ENCODE assay signal across 8 mouse cellular contexts in genomic region chr2:27773980-27774730, GRCm38 (mm10).
DNase-seq lines count a peak whose midpoint lies in the region; ATAC-seq and TF ChIP-seq lines count a peak whose summit lies in the region.

No protein-coding gene starts in this region.

- peaks cover 10% of the 10 kb centered on the region; the same call in 1 of the 2 replicates for H3K4me1 ChIP-seq in hindbrain, embryonic 12.5 days
- H3K4me1 ChIP-seq in hindbrain, embryonic 14.5 days (replicated peaks; ENCODE audit: control insufficient read depth, insufficient read depth, low read length): 0 out of 2 replicates have a peak, but pooled peaks cover 3% of the 10 kb centered on the region

- no peak overlapping the region for H3K4me2 ChIP-seq in hindbrain, embryonic 12.5 days (replicated peaks)
- H3K4me2 ChIP-seq in hindbrain, embryonic 14.5 days (replicated peaks): no peak overlapping the region
- H3K4me2 ChIP-seq in myocyte (ENCODE audit: low read depth): peak overlapping the region; percentile 79

- no peak overlapping the region for H3K9ac ChIP-seq in hindbrain, embryonic 12.5 days
- H3K9ac ChIP-seq in hindbrain, embryonic 14.5 days: no peak overlapping the region

- TF ChIP-seq POLR2A in myocyte (IDR thresholded peaks at IDR 0.05; ENCODE audit: insufficient read length, low read depth): peak; percentile 40

- no peaks in the 10 kb centered on the region for H3K36me3 ChIP-seq in hindbrain, embryonic 12.5 days
- H3K36me3 ChIP-seq in hindbrain, embryonic 14.5 days (replicated peaks; ENCODE audit: control insufficient read depth, insufficient read depth): no peaks in the 10 kb centered on the region
- no peaks in the 10 kb centered on the region for H3K36me3 ChIP-seq in myocyte (ENCODE audit: control insufficient read depth, insufficient read depth)

- peaks cover 10% of the 10 kb centered on the region for H3K79me2 ChIP-seq in myocyte (ENCODE audit: control insufficient read depth, insufficient read depth)

- no peaks in the 10 kb centered on the region for H3K27me3 ChIP-seq in hindbrain, embryonic 12.5 days
- H3K27me3 ChIP-seq in hindbrain, embryonic 14.5 days (ENCODE audit: control insufficient read depth, insufficient read depth, low read length): no peaks in the 10 kb centered on the region
- no peaks in the 10 kb centered on the region for H3K27me3 ChIP-seq in myocyte (ENCODE audit: control insufficient read depth, insufficient read depth, insufficient read length)

- DNase-seq in hindbrain, embryonic 14.5 days (ENCODE audit: low spot score): no peak
- peak; percentile 70 for DNase-seq in gastrocnemius, postnatal 10 days
- DNase-seq in kidney, adult 8-10 months: peak; percentile 49 to 68
- DNase-seq in left cerebral cortex, adult 11 months (ENCODE audit: low spot score): no peak
- DNase-seq in frontal cortex, postnatal 10 days (ENCODE audit: low spot score in 2 of 2): no peak

- WGBS in hindbrain, embryonic 12.5 days: 60% methylated on average over 24 of the region's 24 CpGs
- 75% methylated on average over 24 of the region's 24 CpGs for WGBS in hindbrain, embryonic 14.5 days

- peak overlapping the region; percentile 41 for H3K27ac ChIP-seq in hindbrain, embryonic 12.5 days
- H3K27ac ChIP-seq in hindbrain, embryonic 14.5 days: no peak overlapping the region; the same call in 1 of the 2 replicates

- H3K4me3 ChIP-seq in hindbrain, embryonic 12.5 days: no peak overlapping the region
- H3K4me3 ChIP-seq in hindbrain, embryonic 14.5 days (replicated peaks; ENCODE audit: low read length): no peak overlapping the region
- no peak overlapping the region for H3K4me3 ChIP-seq in myocyte

- ATAC-seq in hindbrain, embryonic 12.5 days (ENCODE audit: low FRiP score): no peak
- ATAC-seq in hindbrain, embryonic 14.5 days (ENCODE audit: low FRiP score): no peak
- ATAC-seq in inflammation-experienced regulatory T-cells, adult 6 months: no peak

- no peaks in the 10 kb centered on the region for H3K9me3 ChIP-seq in hindbrain, embryonic 12.5 days (replicated peaks)
- no peaks in the 10 kb centered on the region for H3K9me3 ChIP-seq in hindbrain, embryonic 14.5 days (ENCODE audit: control insufficient read depth, low read length)

- H3ac ChIP-seq in myocyte (ENCODE audit: control insufficient read depth, insufficient read length): no peak overlapping the region

TF ChIP-seq in myocyte, 11 proteins besides CTCF, POLR2A, EP300 and RAD21:
- no peak for TF ChIP-seq REST (IDR thresholded peaks at IDR 0.05; ENCODE audit: insufficient read depth, insufficient read length)
- no peak for TF ChIP-seq USF1 (IDR thresholded peaks at IDR 0.05; ENCODE audit: low read depth)
- no peak for TF ChIP-seq SRF (IDR thresholded peaks at IDR 0.05; ENCODE audit: control insufficient read depth, insufficient read length, low read depth)
- TF ChIP-seq E2F4 (IDR thresholded peaks at IDR 0.05; ENCODE audit: insufficient read depth): no peak
- TF ChIP-seq POLR2AphosphoS2 (IDR thresholded peaks at IDR 0.05; ENCODE audit: insufficient read length, low read depth): peak; percentile 7
- no peak; the same call in 1 of the 2 replicates for TF ChIP-seq CEBPB (IDR thresholded peaks at IDR 0.05; ENCODE audit: insufficient read depth, poor library complexity, severe bottlenecking)
- peak; percentile 34 for TF ChIP-seq TCF3 (IDR thresholded peaks at IDR 0.05; ENCODE audit: insufficient read length, low read depth)
- no peak for TF ChIP-seq MAX (IDR thresholded peaks at IDR 0.05; ENCODE audit: low read depth)
- peak; percentile 51 for TF ChIP-seq TCF12 (IDR thresholded peaks at IDR 0.05; ENCODE audit: insufficient read depth, poor library complexity, severe bottlenecking)
- peak; percentile 55 to 93 (median 91) for TF ChIP-seq MYOD1 (IDR thresholded peaks at IDR 0.05; ENCODE audit: control insufficient read depth in 1 of 3, insufficient read length in 2 of 3, low read depth in 2 of 3)
- TF ChIP-seq MYOG (IDR thresholded peaks at IDR 0.05; ENCODE audit: control insufficient read depth in 1 of 3, insufficient read depth in 1 of 3, insufficient read length in 2 of 3, low read depth in 2 of 3): peak; percentile 48 to 93 (median 79)
TF ChIP-seq in myocyte: peak in this region for 5.

Comparison
In these comparisons a context has a peak if more than half of its experiments do, and no peak if none do; other contexts are left out.
1. DNase-seq: peak in gastrocnemius, postnatal 10 days (single experiment) and kidney, adult 8-10 months (2 of 2); none in hindbrain, embryonic 14.5 days (single experiment), left cerebral cortex, adult 11 months (single experiment) and frontal cortex, postnatal 10 days (0 of 2).